Mouse (Mus musculus) MEL (cell line): ENCODE measurements around the gene Usp54. TPM values are rescaled to one million over a fixed set of nuclear protein-coding genes. Genes with fewer than 3 reads are reported as not detected.

Experiments used
- DNase-seq: peaks from one replicate; pipeline ENCODE4 v3.0.0; 2011; ENCODE audit warnings: low read depth, low spot score
- H3K27ac ChIP-seq: 2 replicates; pipeline ENCODE4 v1.5.1; 2012; ENCODE audit warnings: low read depth, mild to moderate bottlenecking, control low read depth, low read length, moderate library complexity; ENCODE audit not compliant: control insufficient read depth
- H3K27me3 ChIP-seq, 2 experiments: fragments of 150-350 bp in 1 of 2; sonication (generic) in 1 of 2; 2 replicates each; pipeline ENCODE4 v1.6.1; 2012; ENCODE audit warnings: low read length in 2 of 2, mild to moderate bottlenecking in 2 of 2, improper control_type of control experiment in 1 of 2, moderate library complexity in 1 of 2; ENCODE audit not compliant: insufficient read depth in 2 of 2, control insufficient read depth in 1 of 2
- H3K36me3 ChIP-seq, 2 experiments: 2 replicates each; pipeline ENCODE4 v1.6.1; 2012 to 2014; ENCODE audit warnings: low read length in 2 of 2, improper control_type of control experiment in 1 of 2, inconsistent platforms in 1 of 2, mild to moderate bottlenecking in 1 of 2; ENCODE audit not compliant: insufficient read depth in 2 of 2, control insufficient read depth in 1 of 2
- H3K4me1 ChIP-seq, 2 experiments: fragments of 150-350 bp in 1 of 2; sonication (generic) in 1 of 2; 2 replicates each; pipeline ENCODE4 v1.6.1; 2012; ENCODE audit warnings: low read length in 2 of 2, improper control_type of control experiment in 1 of 2, mild to moderate bottlenecking in 1 of 2; ENCODE audit not compliant: insufficient read depth in 2 of 2, control insufficient read depth in 1 of 2
- H3K4me3 ChIP-seq, 2 experiments: fragments of 150-350 bp in 1 of 2; sonication (generic) in 1 of 2; 2 replicates each; pipeline ENCODE4 v1.5.1; 2012; ENCODE audit warnings: low read depth in 2 of 2, low read length in 2 of 2, mild to moderate bottlenecking in 2 of 2, moderate library complexity in 2 of 2, control low read depth in 1 of 2, improper control_type of control experiment in 1 of 2; ENCODE audit not compliant: control insufficient read depth in 1 of 2, insufficient read depth in 1 of 2
- H3K79me2 ChIP-seq: 2 replicates; pipeline ENCODE4 v1.6.1; 2012; ENCODE audit warnings: mild to moderate bottlenecking, low read length, moderate library complexity; ENCODE audit not compliant: control insufficient read depth, poor library complexity, insufficient read depth
- H3K9ac ChIP-seq: 2 replicates; pipeline ENCODE4 v1.6.1; 2012; ENCODE audit warnings: low read depth, mild to moderate bottlenecking, control low read depth, low read length, moderate library complexity; ENCODE audit not compliant: control insufficient read depth, poor library complexity, severe bottlenecking
- H3K9me3 ChIP-seq: fragments of 150-350 bp; sonication (generic); replicated peaks from 2 replicates; pipeline ENCODE4 v1.6.1; 2012; ENCODE audit warnings: mild to moderate bottlenecking, low read length, improper control_type of control experiment, moderate library complexity; ENCODE audit not compliant: insufficient read depth
- CHD2 ChIP-seq: IDR thresholded peaks from 2 replicates; pipeline ENCODE4 v1.6.1; 2011; ENCODE audit warnings: low read length, improper control_type of control experiment
- E2F4 ChIP-seq: IDR thresholded peaks from 2 replicates; pipeline ENCODE4 v1.6.1; 2011; ENCODE audit warnings: low read depth, low read length, improper control_type of control experiment, borderline replicate concordance
- EP300 ChIP-seq, 2 experiments: IDR thresholded peaks; 2 replicates each; pipeline ENCODE4 v1.6.1; 2011; ENCODE audit warnings: improper control_type of control experiment in 2 of 2, low read length in 2 of 2, low read depth in 1 of 2, mild to moderate bottlenecking in 1 of 2
- GABPA ChIP-seq: IDR thresholded peaks from 2 replicates; pipeline ENCODE4 v1.6.1; 2012; ENCODE audit warnings: low read depth, mild to moderate bottlenecking, inconsistent platforms, low read length, improper control_type of control experiment, moderate library complexity
- KAT2A ChIP-seq: conservative IDR thresholded peaks from 2 replicates; pipeline ENCODE4 v1.6.1; 2012; ENCODE audit warnings: low read depth, low read length, improper control_type of control experiment, inconsistent platforms
- MAFK ChIP-seq: IDR thresholded peaks from 2 replicates; pipeline ENCODE4 v1.6.1; 2011; ENCODE audit warnings: low read depth, mild to moderate bottlenecking, low read length, improper control_type of control experiment, borderline replicate concordance
- MYC ChIP-seq: IDR thresholded peaks from 2 replicates; pipeline ENCODE4 v1.6.1; 2011; ENCODE audit warnings: low read depth, mild to moderate bottlenecking, low read length, improper control_type of control experiment, moderate library complexity
- POLR2AphosphoS5 ChIP-seq: IDR thresholded peaks from 2 replicates; pipeline ENCODE4 v1.6.1; 2012; ENCODE audit warnings: low read depth, borderline replicate concordance, mild to moderate bottlenecking, inconsistent platforms, low read length, moderate library complexity, mixed read lengths
- RAD21 ChIP-seq: IDR thresholded peaks from 2 replicates; pipeline ENCODE4 v1.6.1; 2011; ENCODE audit warnings: mild to moderate bottlenecking, low read depth, low read length, improper control_type of control experiment
- TBP ChIP-seq: IDR thresholded peaks from 2 replicates; pipeline ENCODE4 v1.8.0; 2011; ENCODE audit warnings: low read depth, low read length, improper control_type of control experiment
- UBTF ChIP-seq: IDR thresholded peaks from 2 replicates; pipeline ENCODE4 v1.6.1; 2012; ENCODE audit warnings: low read depth, mild to moderate bottlenecking, inconsistent platforms, low read length, improper control_type of control experiment, moderate library complexity, borderline replicate concordance; ENCODE audit not compliant: insufficient read depth
- USF1 ChIP-seq: IDR thresholded peaks from 2 replicates; pipeline ENCODE4 v1.6.1; 2014; ENCODE audit warnings: low read depth, mild to moderate bottlenecking, inconsistent platforms, low read length, improper control_type of control experiment, moderate library complexity
- polyA plus RNA-seq, 2 experiments: library from polyadenylated mRNA; stranded (reverse) in 1 of 2; unstranded in 1 of 2; fragments of >175 nt in 1 of 2; fragments of >200 nt in 1 of 2; gene quantifications; 2 replicates each; pipeline versions ENCODE4 v1.2.1 to v1.2.4; 2012; ENCODE audit warnings: low replicate concordance in 2 of 2, low read depth in 1 of 2; ENCODE audit not compliant: insufficient read length in 2 of 2, insufficient read depth in 1 of 2, missing spikeins in 1 of 2
- total RNA-seq: library from RNA; depleted of rRNA; stranded (reverse); fragments of 300-350 nt; gene quantifications from 2 replicates; pipeline ENCODE4 v1.2.3, GENCODE M21; 2012

Usp54 gene
- total and polyA plus RNA-seq, 3 experiments, result 1.5 to 2.6 TPM; not detected in 1

DNA sequence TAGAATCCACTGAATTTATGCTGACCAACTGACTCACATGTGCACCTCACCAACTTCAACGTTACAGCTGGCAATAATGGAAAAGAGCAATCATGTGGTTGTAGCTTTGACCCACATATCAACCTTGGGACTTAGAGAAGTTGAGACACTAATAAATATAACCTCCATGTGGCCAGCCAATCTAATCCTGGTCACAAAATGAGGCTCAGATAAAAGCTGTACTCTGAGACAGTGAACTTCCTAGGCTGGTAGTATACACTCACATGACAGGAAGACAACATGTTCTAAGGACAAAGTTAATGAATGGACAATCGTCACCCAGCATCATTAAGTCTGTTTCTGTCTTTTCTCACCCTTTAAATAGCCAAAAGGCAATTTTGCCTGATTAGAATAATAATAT lies 14.4 kb downstream of the Usp54 start:
- H3K4me3 ChIP-seq, result no peak overlapping the region
- peaks cover 1% of the 10 kb centered on the region; the same call in 1 of the 2 replicates for H3K79me2 ChIP-seq
- H3K27me3 ChIP-seq, result no peaks in the 10 kb centered on the region
- no peak for DNase-seq
- no peak overlapping the region for H3K27ac ChIP-seq
- H3K4me1 ChIP-seq, result peaks cover 2 to 6% of the 10 kb centered on the region in 2 experiments; a peak in 2 of 4 replicates
- TF ChIP-seq CHD2 (no peak), GABPA (no peak), RAD21 (no peak), UBTF (no peak), MYC (no peak)
- TF ChIP-seq, all 39 proteins: peak for 0
- H3K9ac ChIP-seq, result no peak overlapping the region
- peaks cover 0 to 7% of the 10 kb centered on the region in 2 experiments; a peak in 2 of 4 replicates for H3K36me3 ChIP-seq
- no peaks in the 10 kb centered on the region for H3K9me3 ChIP-seq

DNA sequence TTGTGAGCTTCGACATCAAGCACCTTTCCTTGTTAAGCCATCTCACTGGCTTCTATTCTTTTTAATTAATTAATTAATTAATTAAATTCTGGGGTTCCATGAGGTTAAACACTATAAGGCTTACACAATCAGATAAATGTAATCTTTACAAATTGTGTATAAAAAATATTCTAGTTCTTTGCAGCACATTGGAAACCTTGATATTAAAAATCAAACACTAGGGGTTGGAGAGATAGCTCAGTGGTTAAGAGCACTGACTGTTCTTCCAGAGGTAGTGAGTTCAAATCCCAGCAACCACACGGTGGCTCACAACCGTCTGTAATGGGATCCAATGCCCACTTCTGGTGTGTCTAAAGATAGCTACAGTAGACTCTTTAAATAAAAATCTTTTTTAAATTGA lies 18.0 kb downstream of the Usp54 start:
- DNase-seq, result no peak
- Histone ChIP-seq H3K9ac (no peak overlapping the region), H3K79me2 (peaks cover 1% of the 10 kb centered on the region; the same call in 1 of the 2 replicates), H3K27ac (no peak overlapping the region), H3K4me3 (no peak overlapping the region), H3K36me3 (peaks cover 0 to 7% of the 10 kb centered on the region in 2 experiments; a peak in 2 of 4 replicates), H3K9me3 (no peaks in the 10 kb centered on the region), H3K27me3 (no peaks in the 10 kb centered on the region), H3K4me1 (peaks cover 2 to 6% of the 10 kb centered on the region in 2 experiments; a peak in 2 of 4 replicates)
- TF ChIP-seq USF1 (no peak), TBP (peak; percentile 92)

DNA sequence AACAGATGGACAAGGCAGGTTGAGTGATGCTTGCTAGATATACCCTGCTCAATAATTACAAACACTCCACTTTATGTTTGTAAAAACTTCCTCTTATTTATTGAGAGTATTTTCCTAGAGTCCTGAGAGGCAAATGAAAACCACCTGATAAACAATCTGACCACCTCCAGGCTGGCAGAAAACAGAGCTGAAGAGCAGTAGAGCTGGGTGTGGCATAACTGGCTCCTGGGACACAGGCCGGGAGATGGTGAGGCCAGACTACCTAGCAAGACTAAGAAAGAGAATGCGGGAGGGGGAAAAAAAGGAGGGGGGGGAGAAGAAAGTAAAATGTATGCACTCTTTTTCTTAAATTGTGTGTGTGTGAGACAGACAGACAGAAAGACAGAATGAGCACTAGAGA lies 18.5 kb downstream of the Usp54 start:
- no peak for DNase-seq
- no peak for TF ChIP-seq E2F4
- TF ChIP-seq KAT2A, result no peak
- TF ChIP-seq EP300 (IDR thresholded peaks at IDR 0.05; ENCODE audit: low read depth in 1 of 2, low read length in 2 of 2), result 0 out of 4 replicates have a peak, but pooled peaks of 1 of the 2 experiments have one; percentile 12
- TF ChIP-seq POLR2AphosphoS5, result no peak
- TF ChIP-seq UBTF, result no peak
- TF ChIP-seq USF1, result no peak
- no peak for TF ChIP-seq CHD2
- TF ChIP-seq MAFK, result no peak
- H3K9ac ChIP-seq, result no peak overlapping the region
- H3K27ac ChIP-seq, result no peak overlapping the region
- no peaks in the 10 kb centered on the region for H3K27me3 ChIP-seq
- no peak overlapping the region for H3K4me3 ChIP-seq
- H3K9me3 ChIP-seq, result no peaks in the 10 kb centered on the region
- H3K79me2 ChIP-seq, result peaks cover 1% of the 10 kb centered on the region; the same call in 1 of the 2 replicates
- H3K4me1 ChIP-seq, result peaks cover 2 to 6% of the 10 kb centered on the region in 2 experiments; a peak in 2 of 4 replicates
- peaks cover 0 to 7% of the 10 kb centered on the region in 2 experiments; a peak in 2 of 4 replicates for H3K36me3 ChIP-seq
